Mouse (Mus musculus) kidney, postnatal 25 days (tissue): ENCODE measurements around the gene Syce1l.

Source experiments
- DNase-seq, 2 experiments: peaks; one replicate each; pipeline ENCODE4 v3.0.0; 2021; ENCODE audit warnings: mixed read lengths in 2 of 2

The Syce1l gene

DNA sequence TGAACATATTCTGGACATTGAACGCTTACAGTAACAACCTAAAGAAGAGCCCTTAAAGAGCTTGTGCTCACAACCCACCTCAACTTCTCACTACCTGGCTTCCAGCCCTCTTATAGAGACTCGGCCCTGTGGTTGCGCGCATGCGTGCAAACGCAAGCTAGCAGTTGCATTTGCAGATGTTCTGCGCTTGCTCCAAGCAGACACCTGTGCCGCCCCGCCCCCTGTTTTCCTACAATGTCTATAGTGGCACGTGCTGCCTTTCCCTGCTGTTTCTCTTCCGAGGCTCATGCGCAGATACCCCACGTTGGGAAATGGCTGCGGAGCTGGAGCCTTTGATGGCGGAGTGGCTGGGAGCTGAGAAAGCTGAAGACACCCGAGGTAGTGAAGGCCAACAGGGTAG, at the start of gene Syce1l:
Syce1l (plus strand) TSS at position 288 of the 400 bp plus-strand sequence.
- DNase-seq: no peak

DNA sequence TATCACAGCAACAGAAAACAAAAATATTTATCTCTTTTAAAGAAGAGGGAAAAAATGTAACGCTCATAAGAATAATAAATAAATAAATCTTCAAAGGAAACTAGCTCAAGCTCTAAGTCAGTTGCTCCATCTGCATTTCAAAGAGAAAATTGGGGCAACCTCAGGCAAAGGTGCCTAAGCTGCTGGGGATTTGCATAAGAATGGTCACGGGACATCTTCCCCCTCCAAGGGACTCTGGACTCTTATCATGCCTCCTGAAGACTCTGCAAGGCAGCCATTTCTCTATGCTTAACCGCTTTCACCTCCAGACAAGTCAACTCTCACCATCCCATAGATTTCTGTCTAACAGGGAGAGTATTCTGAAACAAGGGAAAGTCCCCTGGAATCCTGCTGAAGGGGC, 44.6 kb upstream of the Syce1l start:
- no peak for DNase-seq

DNA sequence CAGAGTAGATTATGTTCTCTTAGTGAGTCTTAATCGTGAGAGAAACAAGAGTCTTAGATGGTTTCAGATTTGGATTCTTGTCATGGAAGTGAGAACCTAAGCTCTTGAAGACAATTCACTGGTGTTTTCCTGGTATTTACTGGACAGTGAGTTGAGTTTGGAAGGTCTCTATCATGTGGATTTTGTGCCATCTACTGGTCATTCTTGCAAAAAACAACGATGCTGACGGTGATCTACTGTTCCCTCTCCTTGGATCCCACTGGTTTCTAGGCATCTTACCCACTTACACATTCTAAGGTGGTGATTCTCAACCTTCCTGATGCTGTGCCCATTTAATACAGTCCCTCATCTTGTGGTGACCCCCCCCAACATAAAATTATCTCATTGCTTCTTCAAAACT, 10.4 kb upstream of the Syce1l start:
- DNase-seq: peak in 1 of 2 experiments; percentile 62

DNA sequence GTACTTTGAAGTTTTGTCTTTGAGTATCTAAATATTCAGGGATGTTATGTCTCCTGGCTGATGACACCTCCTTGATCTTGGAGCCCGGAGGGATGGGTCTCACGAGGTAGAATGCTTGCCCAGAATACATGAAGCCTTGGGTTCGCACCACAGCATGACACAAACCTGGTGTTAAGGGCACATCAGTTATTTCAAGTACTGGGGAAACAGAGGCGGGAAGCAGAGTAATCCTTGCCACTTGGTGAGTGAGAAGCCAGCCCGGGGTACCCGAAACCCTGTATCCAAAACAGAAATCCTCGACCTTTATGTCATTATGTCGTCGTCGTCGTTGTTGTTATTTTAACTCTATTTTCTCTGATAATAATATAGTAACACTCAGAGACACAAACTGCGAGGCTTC, 8.9 kb upstream of the Syce1l start:
- no peak for DNase-seq

DNA sequence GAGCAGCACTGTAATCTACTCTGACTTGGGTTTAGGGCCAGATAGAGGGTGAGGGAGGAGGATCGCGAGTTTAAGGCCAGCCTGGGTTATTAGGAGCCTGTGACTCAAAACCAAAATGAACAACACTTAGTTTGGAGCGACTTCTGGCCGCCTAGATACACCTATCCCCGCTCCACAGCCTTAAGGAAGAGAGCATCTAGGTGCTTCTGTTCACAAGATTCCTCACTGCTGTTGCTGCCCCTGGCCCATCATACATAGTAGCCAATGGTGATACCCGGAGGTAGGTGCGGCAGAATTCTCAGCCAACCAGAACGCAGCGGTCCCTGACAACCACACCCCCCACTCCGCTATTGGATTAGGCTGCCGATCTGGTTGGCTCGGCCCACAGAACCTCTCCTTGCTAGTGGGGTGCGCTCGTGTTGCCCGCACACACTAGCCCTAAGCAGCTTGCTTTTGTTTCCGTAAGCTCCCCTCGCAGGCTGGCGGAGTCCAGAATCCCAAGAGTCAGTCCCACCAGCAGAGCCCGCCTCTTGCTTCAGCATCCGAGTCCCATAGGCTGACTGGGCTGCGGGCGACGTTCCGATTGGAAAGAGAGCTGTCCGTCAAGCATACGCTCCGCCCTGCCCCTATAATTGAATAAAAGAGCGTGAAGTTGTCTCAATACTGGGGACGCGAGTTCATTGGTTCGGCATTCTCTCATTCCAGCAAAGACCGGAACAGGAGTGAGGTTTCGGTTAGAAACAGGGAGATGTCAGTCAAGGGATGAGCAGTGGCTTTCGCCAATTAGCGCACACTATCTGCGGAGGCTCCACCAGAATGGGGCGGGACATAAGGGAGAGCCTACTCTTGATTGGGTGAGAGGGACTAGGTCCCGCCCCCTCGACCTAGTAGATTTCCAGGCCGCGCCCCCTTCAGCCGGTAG, 8.1 kb upstream of the Syce1l start, which contains the start of gene Mon1b:
Mon1b (plus strand) TSS at position 918 of the 922 bp plus-strand sequence.
- DNase-seq: peak; percentile 98 to 99

DNA sequence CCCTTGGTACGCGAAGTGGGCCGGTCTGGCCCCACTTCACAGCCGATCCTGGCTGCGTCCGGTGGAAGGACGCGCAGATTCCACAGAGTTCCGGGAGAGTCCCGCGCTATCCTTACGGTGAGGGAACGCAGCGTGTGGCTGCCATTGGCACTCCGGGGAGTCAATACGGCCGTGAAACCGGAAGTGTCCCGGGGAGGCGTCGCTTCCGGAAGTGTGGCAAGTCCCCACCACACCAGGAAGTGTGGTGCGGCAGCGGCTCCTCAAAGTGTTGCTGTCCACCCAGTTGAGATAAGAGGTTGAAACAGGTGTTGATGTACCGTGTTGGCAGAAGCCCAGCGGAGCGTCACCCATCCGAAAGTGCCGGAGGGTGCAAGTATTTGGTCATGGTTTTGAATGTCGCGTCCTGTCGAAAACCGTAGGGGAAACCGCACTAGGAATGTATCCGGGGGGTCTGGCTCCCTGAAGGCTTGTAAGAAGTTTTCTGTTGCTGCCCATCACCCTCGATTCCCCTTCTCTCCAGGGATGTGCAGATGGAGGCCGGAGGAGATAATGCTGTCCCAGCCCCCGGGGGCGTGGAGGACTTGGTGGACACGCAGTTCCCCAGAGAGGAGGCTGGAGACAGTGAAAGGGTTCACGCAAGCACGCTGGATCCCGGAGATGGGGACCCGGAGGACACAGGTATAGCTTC, 7.3 kb upstream of the Syce1l start:
- DNase-seq: peak; percentile 6 to 95

DNA sequence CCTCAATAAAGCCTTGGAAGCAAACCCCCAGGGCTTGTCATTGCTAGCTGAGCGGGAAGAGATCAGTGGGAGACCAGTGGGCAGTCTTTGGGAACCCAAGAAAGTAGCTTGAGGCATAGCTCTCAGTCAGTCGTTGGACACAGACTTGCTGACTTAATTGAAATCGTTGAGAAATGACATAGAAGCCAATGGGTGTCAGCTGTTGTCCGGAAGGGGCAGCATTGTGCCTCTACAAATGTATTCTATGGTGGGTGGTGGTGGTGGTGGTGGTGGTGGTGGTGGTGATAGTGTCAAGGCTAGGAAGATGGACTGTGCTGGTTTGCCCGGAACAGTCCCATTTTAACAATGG, 6.8 kb upstream of the Syce1l start:
- no peak for DNase-seq

DNA sequence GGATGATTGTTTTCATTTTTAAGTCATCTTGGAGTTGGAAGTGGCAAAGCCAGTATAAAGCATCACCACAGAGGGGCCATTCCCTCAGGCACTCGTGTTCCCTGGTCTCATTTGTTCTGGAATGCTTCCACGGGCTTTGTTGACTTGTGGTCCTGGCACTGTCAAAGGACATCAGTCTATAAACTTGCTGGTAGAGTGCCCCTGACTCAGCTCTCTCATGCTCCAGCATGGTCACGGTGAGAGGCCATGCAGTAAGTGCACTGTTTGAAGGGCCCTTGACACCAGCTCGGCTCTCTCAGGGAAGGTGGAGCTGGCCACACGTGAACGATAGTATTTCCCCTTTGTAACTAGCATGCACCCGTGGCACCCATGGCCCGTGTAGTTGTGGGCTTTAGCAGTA, 2.7 kb upstream of the Syce1l start:
- DNase-seq: no peak

DNA sequence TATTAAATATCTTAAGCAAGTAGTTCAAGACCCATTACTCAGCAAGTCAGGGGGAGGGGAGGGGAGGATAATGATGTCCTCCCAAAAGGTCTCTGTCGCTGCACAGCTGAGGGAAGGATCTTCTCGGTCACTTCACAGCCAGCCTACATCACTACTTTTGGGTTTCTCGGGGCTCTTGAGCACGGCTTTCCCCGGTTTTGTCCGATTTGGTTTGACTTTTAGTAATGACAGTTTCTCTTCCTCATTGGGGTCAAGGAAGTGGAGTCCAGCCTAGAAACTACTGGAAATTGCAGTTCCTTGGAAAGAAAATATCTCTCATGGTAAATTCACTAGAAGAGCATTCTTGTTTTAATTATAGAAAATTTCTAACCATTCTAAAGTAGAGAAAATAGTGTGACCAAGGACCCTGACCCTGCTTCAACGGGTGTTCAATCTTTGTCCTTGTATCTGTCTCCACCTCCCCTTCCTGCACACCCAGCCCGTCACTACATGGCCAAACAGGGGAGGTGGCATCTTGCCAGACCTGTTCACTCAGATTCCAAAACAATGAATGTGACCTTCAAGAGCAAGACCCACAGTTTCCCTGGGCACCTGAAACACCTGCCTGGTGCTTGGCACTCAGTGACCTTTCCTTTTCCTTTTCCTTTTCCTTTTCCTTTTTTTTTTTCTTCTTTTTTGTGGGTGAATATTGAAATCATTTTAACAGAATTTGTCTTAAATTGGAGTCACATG, 632 bp downstream of the Syce1l start:
- peak; percentile 69 to 70 for DNase-seq

DNA sequence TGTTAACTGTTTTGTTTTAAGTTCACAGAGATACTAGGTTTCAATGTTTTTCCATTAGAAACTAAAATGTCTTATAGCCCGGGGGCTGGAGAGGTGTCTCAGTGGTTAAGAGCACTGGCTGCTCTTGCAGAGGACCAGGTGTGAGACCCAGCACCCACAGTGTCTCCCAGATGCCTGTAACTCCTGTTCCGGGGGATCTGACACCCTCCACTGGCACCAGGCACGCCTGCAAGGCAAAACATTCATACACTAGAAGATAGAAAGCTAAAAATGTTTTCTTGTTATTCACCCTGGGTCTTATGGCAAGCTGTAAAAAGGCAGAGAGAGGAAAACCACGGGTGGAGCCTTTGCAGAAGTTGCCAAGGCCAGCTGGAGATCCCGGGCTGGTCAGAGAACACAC, 2.2 kb downstream of the Syce1l start:
- no peak for DNase-seq

DNA sequence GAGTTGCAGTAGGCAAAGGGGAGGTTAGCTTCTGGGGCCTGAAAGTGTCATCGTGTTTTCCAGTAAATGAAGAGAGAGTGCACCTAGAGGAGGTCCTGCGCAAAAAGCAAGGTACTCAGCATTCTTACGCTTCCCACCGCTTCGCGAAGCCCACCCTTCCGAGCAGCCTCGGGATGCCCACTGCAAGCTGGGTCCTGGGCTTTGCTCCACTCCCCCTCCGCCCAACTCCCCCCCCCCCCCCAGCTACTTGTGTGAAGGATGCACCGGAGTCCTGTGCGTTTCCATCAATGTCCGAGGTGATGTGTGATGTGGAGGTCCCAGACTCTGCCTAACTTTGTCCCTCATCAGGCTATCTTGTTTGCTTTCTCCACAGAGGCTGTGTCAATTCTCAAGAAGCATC, 9.4 kb downstream of the Syce1l start:
- DNase-seq: no peak

DNA sequence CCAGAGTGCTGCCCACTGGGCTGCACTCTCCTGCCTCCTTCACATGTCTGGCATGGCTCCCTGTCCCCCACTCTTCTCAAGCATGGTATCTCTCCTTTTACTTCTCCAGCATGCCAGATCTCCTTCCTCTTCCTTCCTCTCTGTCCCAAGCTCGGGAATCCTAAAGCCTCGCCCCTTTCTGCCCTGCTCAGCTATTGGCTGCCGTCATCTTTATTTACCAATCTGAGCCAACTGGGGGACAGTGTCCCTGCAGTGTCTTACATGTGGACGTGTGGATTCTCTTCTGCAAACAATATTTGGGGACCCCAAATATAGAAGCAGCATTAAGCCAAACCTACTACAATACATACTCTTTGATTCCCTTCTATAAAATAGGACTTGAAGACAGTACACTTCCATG, 10.1 kb downstream of the Syce1l start:
- no peak for DNase-seq

DNA sequence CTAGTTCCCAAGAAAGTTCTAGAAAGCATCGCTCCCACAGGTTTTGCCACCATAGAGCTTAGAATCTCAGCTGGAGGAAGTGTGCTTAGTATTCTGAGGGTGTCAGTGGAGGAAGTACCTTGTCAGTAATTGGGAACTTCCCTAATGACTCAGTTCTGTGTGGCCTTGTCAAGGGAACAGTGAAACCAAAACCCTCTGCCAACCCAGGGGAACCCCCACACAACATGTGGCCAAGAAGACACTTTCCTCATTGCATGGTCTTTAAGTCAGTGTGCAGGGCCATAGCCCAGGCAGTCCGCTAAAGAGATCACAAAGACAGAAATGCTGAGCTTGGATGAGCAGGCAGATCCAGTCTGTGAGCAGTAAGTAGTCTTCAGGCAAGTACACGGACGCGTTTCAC, 13.1 kb downstream of the Syce1l start:
- DNase-seq: no peak

DNA sequence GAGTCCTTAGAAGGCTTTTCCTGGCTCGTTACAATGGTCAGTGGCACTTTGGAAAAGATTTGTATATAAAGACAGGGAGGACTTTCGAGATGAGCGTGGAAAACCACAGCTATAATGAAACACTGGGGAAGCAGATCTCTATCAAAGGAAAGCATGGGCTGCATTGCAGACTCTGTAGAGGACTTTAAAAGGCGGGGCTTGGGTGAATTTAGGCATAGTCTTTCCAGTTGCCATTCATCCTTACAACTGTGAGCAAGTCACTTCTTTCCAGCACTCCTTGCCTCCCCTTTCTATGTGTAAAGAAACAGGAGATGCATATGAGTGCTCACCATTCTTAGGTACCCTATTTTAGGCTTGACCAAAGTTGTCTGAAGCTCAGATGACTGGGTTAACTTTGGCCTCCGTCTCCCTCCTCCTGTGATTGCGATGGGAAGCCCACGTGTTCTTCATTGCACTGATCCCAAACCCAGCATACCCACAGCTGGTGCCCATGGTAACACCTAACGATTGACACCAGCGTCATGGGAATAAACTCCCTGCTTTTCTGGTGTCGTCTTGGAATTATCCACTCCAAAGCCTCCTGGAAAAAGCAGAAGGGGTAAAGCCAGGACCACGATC, 13.8 kb downstream of the Syce1l start:
- DNase-seq: no peak

DNA sequence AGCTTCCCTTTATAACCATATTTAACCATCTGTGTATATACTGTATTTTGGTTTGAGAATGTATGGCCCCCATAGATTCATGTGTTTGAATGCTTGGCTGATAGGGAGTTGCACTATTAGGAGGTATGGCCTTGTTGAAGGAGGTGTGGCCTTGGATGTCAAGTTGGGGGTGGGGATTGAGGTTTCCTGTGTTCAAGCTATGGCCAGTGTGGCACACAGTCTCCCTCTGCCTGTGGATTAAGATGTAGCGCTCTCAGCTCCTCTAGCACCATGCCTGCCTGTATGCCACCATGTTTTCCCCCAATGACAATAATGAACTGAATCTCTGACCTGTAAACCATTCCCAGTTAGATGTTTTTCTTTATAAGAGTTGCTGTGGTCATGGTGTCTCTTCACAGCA, 17.1 kb downstream of the Syce1l start:
- DNase-seq: no peak

DNA sequence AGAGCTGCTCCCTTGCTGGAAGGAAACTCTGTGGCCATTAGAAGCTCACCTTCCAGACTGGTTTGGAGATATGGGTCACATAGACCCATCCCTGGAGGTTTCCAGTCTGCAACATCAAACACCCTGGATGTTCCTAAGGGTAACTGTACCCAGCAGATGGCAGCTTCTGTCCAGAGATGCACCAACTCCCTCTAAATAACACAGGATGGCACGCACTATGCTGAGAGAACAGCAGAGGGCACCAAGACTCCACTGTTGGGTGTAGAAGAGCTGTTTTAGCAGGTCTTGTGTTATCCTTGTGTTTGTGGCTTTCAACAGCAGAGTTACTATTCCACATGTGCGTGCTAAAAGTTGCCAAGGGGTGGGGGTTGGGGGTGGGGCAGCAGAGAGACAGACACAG, 21.5 kb downstream of the Syce1l start:
- DNase-seq: peak; percentile 86 to 90

DNA sequence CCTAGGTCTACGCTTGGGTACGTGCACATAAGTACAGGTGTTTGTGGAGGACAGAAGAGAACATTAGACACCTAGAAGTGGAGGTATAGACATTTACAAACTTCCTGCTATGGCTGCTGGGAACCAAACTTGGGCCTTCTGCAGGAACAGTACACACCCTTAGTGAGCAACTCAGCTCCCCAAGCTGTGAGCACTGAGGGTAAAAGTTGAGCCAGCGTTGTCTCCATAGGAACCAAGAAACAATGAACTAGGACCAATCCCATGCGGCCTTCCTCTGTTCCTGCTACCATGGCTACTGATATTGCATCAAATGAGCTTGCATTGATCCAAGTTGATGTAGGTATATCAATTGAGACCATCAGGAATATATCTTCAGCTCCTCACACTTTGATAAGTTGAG, 22.0 kb downstream of the Syce1l start:
- DNase-seq: no peak

DNA sequence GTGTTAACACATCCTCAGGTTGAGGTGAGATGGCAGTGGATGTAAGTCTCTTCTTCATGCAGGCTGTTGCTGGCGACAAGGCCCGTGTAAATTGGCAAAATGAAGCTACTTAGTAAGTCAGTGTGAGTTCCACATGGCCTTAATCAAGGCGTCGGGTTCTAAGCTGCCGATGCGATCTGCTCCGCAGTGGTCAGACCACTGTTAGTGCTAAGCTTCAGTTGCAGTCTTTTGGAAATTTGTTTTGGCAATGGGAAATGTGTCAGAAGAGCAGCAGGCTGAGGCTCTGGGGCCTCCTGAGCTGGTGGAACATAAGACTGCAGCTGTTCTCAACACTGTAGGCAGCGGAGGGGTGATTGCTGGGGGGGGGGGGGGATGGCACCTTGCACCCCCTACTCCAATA, 22.9 kb downstream of the Syce1l start:
- DNase-seq: no peak

DNA sequence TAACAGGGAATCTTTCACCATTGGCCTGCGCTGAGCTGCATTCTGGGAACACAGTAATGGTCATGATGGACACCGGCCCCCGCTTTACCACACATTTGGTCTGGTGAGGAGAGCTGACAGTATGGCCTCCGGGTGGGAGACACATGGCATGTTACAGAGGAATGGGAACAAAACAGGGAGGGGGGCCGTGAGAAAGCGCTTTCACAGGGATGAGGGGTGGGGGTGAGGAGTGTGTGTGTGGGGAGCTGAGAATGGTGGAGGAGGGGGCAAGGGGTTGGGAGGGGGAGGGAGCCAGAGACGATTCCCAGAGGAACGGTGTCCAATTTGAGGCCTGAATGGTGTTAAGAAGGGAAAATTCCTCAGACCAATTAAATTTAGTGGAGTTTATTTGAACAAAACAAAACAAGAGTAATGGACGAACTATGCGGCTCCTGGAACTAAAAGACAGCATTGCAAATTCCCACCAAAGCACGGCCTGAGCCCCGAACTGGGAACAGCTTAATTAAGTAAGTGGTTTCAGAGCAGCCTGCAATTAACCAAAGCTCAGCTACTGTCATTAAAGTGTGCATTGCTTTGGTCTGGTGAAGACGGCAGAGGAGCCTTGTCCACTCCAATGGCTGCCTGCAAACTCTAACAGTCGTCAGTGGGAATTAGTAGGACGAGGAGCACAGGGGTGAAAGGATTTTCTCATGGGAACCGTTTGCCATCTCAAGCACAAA, 23.9 kb downstream of the Syce1l start:
- DNase-seq: no peak

DNA sequence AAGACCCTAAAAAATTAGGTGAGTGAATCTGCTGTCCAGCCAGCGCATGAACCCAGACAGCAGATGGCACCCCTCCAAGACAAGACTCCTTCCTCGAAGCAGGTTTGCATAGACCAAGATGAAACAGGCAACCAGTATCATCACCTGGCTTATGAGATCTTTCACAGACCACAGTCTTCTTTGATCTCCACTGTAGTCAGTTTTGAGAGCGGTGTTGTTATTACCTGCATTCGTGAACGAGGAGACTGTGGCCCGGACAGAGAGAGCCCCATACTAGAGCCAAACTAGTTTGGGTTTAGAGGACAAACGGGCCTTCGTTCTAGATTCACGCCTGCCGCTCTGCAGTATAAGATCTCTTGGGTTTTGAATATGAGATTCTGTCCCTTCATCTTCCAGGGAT, 26.9 kb downstream of the Syce1l start:
- DNase-seq: no peak

DNA sequence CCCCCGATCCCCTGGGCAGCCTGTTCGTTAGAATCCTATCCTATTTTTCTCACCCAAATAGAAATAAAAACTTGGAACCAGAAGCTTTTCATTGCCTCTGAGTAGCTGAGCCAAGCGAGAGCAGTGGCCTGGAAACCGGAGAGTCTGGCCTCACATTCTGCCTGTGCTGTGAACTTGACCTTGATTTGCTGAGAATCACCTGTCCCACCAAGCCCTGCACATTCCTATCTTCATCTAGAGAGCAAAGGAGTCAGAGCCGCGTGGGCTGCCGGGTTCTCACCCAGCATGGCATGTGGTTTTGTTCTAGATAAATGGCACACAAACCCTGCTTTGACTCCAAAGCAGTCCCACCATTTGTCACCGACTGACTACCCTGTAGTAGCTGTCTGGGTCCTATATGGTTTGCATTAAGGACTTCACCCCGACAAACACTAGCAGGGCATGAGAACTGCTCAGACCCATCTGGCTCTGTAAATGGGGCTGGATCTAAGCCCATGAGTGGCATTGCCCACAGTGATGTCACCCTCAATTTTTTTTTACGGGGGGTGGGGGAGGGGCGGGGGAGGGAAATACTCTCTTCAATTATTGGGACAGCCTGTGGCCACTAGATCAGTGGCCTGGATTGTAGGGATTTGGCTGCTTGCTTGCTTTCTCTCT, 29.7 kb downstream of the Syce1l start:
- no peak for DNase-seq

DNA sequence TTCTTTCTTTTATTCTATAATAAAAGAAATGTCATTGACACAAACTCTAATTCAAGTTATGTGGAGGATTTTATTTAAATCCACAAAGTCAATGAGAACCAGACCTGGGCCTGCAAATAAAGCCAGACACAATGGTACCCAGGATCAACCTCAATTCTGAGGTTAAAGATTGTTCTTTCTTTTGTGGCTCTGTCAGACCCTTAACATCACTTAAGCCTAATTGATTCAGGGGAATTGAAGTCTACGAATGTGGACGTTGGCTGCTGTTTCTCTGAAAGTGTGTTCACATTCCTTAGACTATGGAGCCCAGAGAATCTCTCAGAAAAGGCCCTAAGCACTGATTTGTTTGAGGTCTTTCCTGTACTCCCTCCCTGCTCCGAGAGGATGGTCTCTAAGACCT, 30.3 kb downstream of the Syce1l start:
- DNase-seq: no peak
